Mouse (Mus musculus): Measurements from ENCODE around the gene Stag1. TPM values are rescaled to one million over a fixed set of nuclear protein-coding genes. Genes with fewer than 3 reads are reported as not detected.
A peak's percentile ranks its signal among the peaks of the same experiment; 100 is the strongest.

The Stag1 gene
- polyA plus RNA-seq, 1 experiment from 2014 or later, result 69.9 TPM

- no peak for ATAC-seq (ENCODE audit: low FRiP score, low TSS enrichment)
- H3K36me3 ChIP-seq (ENCODE audit: control insufficient read depth, insufficient read depth, low read length), result no peaks in the 10 kb centered on the region
- H3K9me3 ChIP-seq (ENCODE audit: control insufficient read depth, low read length), result no peaks in the 10 kb centered on the region
- H3K4me1 ChIP-seq (ENCODE audit: control insufficient read depth, insufficient read depth, low read length), result no peaks in the 10 kb centered on the region
- WGBS, result 80% methylated on average over 1 of the region's 1 CpGs
- peak overlapping the region; percentile 97 for H3K4me2 ChIP-seq (replicated peaks; ENCODE audit: low read depth, low read length)
- H3K9ac ChIP-seq (ENCODE audit: low read depth, low read length), result no peak overlapping the region
- H3K27me3 ChIP-seq (ENCODE audit: control insufficient read depth, insufficient read depth, low read length), result no peaks in the 10 kb centered on the region
- H3K27ac ChIP-seq (ENCODE audit: low read depth, low read length), result no peak overlapping the region
- peak overlapping the region; percentile 70; the same call in 1 of the 2 replicates for H3K4me3 ChIP-seq (ENCODE audit: low read length)
Observed at GRCm38 (mm10) chr9:100571511-100571910, 26.1 kb upstream of the Stag1 start.

- WGBS, result 82% methylated on average over 2 of the region's 2 CpGs
- Histone ChIP-seq H3K4me2 (replicated peaks; ENCODE audit: low read depth, low read length) (no peak overlapping the region), H3K36me3 (ENCODE audit: control insufficient read depth, insufficient read depth, low read length) (no peaks in the 10 kb centered on the region), H3K4me3 (ENCODE audit: low read length) (no peak overlapping the region), H3K4me1 (ENCODE audit: control insufficient read depth, insufficient read depth, low read length) (no peaks in the 10 kb centered on the region), H3K27me3 (ENCODE audit: control insufficient read depth, insufficient read depth, low read length) (no peaks in the 10 kb centered on the region), H3K27ac (ENCODE audit: low read depth, low read length) (no peak overlapping the region), H3K9me3 (ENCODE audit: control insufficient read depth, low read length) (no peaks in the 10 kb centered on the region), H3K9ac (ENCODE audit: low read depth, low read length) (no peak overlapping the region)
- ATAC-seq (ENCODE audit: low FRiP score, low TSS enrichment), result no peak
Observed at GRCm38 (mm10) chr9:100573300-100573699, 24.3 kb upstream of the Stag1 start.

GRCm38 (mm10) chr9:100573942-100574341, 23.7 kb upstream of the Stag1 start:
- no peak overlapping the region for H3K9ac ChIP-seq (ENCODE audit: low read depth, low read length)
- no peaks in the 10 kb centered on the region for H3K4me1 ChIP-seq (ENCODE audit: control insufficient read depth, insufficient read depth, low read length)
- no peak overlapping the region for H3K4me3 ChIP-seq (ENCODE audit: low read length)
- ATAC-seq (ENCODE audit: low FRiP score, low TSS enrichment), result no peak
- H3K27me3 ChIP-seq (ENCODE audit: control insufficient read depth, insufficient read depth, low read length), result no peaks in the 10 kb centered on the region
- H3K9me3 ChIP-seq (ENCODE audit: control insufficient read depth, low read length), result no peaks in the 10 kb centered on the region
- no peaks in the 10 kb centered on the region for H3K36me3 ChIP-seq (ENCODE audit: control insufficient read depth, insufficient read depth, low read length)
- H3K27ac ChIP-seq (ENCODE audit: low read depth, low read length), result no peak overlapping the region
- no peak overlapping the region for H3K4me2 ChIP-seq (replicated peaks; ENCODE audit: low read depth, low read length)
- WGBS, result 57% methylated on average over 5 of the region's 5 CpGs

GRCm38 (mm10) chr9:100580196-100580740, 17.3 kb upstream of the Stag1 start:
- H3K4me1 ChIP-seq (ENCODE audit: control insufficient read depth, insufficient read depth, low read length), result peaks cover 8% of the 10 kb centered on the region; the same call in 1 of the 2 replicates
- no peak overlapping the region for H3K4me3 ChIP-seq (ENCODE audit: low read length)
- H3K4me2 ChIP-seq (replicated peaks; ENCODE audit: low read depth, low read length), result no peak overlapping the region
- no peaks in the 10 kb centered on the region for H3K36me3 ChIP-seq (ENCODE audit: control insufficient read depth, insufficient read depth, low read length)
- H3K9ac ChIP-seq (ENCODE audit: low read depth, low read length), result no peak overlapping the region
- no peaks in the 10 kb centered on the region for H3K27me3 ChIP-seq (ENCODE audit: control insufficient read depth, insufficient read depth, low read length)
- no peak overlapping the region for H3K27ac ChIP-seq (ENCODE audit: low read depth, low read length)
- whole genome bisulfite sequencing, result 85% methylated on average over 20 of the region's 20 CpGs
- no peak for ATAC-seq (ENCODE audit: low FRiP score, low TSS enrichment)
- H3K9me3 ChIP-seq (ENCODE audit: control insufficient read depth, low read length), result no peaks in the 10 kb centered on the region

- 45% methylated on average over 13 of the region's 13 CpGs for WGBS
- Histone ChIP-seq H3K4me2 (replicated peaks; ENCODE audit: low read depth, low read length) (no peak overlapping the region), H3K9ac (ENCODE audit: low read depth, low read length) (no peak overlapping the region), H3K4me1 (ENCODE audit: control insufficient read depth, insufficient read depth, low read length) (peaks cover 8% of the 10 kb centered on the region; the same call in 1 of the 2 replicates), H3K27ac (ENCODE audit: low read depth, low read length) (peak overlapping the region; percentile 2; the same call in 1 of the 2 replicates), H3K27me3 (ENCODE audit: control insufficient read depth, insufficient read depth, low read length) (no peaks in the 10 kb centered on the region), H3K4me3 (ENCODE audit: low read length) (no peak overlapping the region), H3K36me3 (ENCODE audit: control insufficient read depth, insufficient read depth, low read length) (no peaks in the 10 kb centered on the region), H3K9me3 (ENCODE audit: control insufficient read depth, low read length) (no peaks in the 10 kb centered on the region)
- peak; percentile 70 for ATAC-seq (ENCODE audit: low FRiP score, low TSS enrichment)
Observed at GRCm38 (mm10) chr9:100581543-100582492, 15.8 kb upstream of the Stag1 start.

- Histone ChIP-seq H3K9ac (ENCODE audit: low read depth, low read length) (no peak overlapping the region), H3K36me3 (ENCODE audit: control insufficient read depth, insufficient read depth, low read length) (no peaks in the 10 kb centered on the region), H3K27ac (ENCODE audit: low read depth, low read length) (peak overlapping the region; percentile 81), H3K4me1 (ENCODE audit: control insufficient read depth, insufficient read depth, low read length) (peaks cover 8% of the 10 kb centered on the region; the same call in 1 of the 2 replicates), H3K4me2 (replicated peaks; ENCODE audit: low read depth, low read length) (0 out of 2 replicates have a peak overlapping the region, but pooled peaks have one; percentile 5), H3K9me3 (ENCODE audit: control insufficient read depth, low read length) (no peaks in the 10 kb centered on the region), H3K4me3 (ENCODE audit: low read length) (no peak overlapping the region), H3K27me3 (ENCODE audit: control insufficient read depth, insufficient read depth, low read length) (no peaks in the 10 kb centered on the region)
- peak; percentile 83; the same call in 1 of the 2 replicates for ATAC-seq (ENCODE audit: low FRiP score, low TSS enrichment)
- WGBS, result 60% methylated on average over 13 of the region's 13 CpGs
Observed at GRCm38 (mm10) chr9:100582883-100583575, 14.6 kb upstream of the Stag1 start.

- no peak overlapping the region for H3K9ac ChIP-seq (ENCODE audit: low read depth, low read length)
- no peak for ATAC-seq (ENCODE audit: low FRiP score, low TSS enrichment)
- H3K9me3 ChIP-seq (ENCODE audit: control insufficient read depth, low read length), result no peaks in the 10 kb centered on the region
- no peaks in the 10 kb centered on the region for H3K27me3 ChIP-seq (ENCODE audit: control insufficient read depth, insufficient read depth, low read length)
- H3K4me2 ChIP-seq (replicated peaks; ENCODE audit: low read depth, low read length), result no peak overlapping the region
- peak overlapping the region; percentile 81 for H3K27ac ChIP-seq (ENCODE audit: low read depth, low read length)
- 65% methylated on average over 4 of the region's 4 CpGs for whole genome bisulfite sequencing
- no peak overlapping the region for H3K4me3 ChIP-seq (ENCODE audit: low read length)
- no peaks in the 10 kb centered on the region for H3K36me3 ChIP-seq (ENCODE audit: control insufficient read depth, insufficient read depth, low read length)
- peaks cover 8% of the 10 kb centered on the region; the same call in 1 of the 2 replicates for H3K4me1 ChIP-seq (ENCODE audit: control insufficient read depth, insufficient read depth, low read length)
Observed at GRCm38 (mm10) chr9:100584031-100584430, 13.6 kb upstream of the Stag1 start.

- Histone ChIP-seq H3K36me3 (ENCODE audit: control insufficient read depth, insufficient read depth, low read length) (no peaks in the 10 kb centered on the region), H3K27me3 (ENCODE audit: control insufficient read depth, insufficient read depth, low read length) (no peaks in the 10 kb centered on the region), H3K9ac (ENCODE audit: low read depth, low read length) (no peak overlapping the region), H3K4me2 (replicated peaks; ENCODE audit: low read depth, low read length) (no peak overlapping the region), H3K4me1 (ENCODE audit: control insufficient read depth, insufficient read depth, low read length) (no peaks in the 10 kb centered on the region), H3K9me3 (ENCODE audit: control insufficient read depth, low read length) (no peaks in the 10 kb centered on the region), H3K4me3 (ENCODE audit: low read length) (no peak overlapping the region), H3K27ac (ENCODE audit: low read depth, low read length) (no peak overlapping the region)
- 72% methylated on average over 4 of the region's 4 CpGs for WGBS
- ATAC-seq (ENCODE audit: low FRiP score, low TSS enrichment), result no peak
Observed at GRCm38 (mm10) chr9:100590462-100590861, 7.1 kb upstream of the Stag1 start.

Measured in kidney, embryonic 14.5 days (tissue).